Mouse (Mus musculus) forebrain, embryonic 13.5 days (tissue): ENCODE results near the gene Foxn3. TPM values are rescaled to one million over a fixed set of nuclear protein-coding genes. Genes with fewer than 3 reads are reported as not detected.

Experiments
- ATAC-seq: fragments of 200-750 bp; cut with Nextera tagmentation; 2 replicates; pipeline ENCODE4 v1.8.0; 2017
- H3K27ac ChIP-seq: fragments of 300-500 bp; sonication (generic); 2 replicates; pipeline ENCODE4 v1.5.1; 2015; ENCODE audit warnings: inconsistent platforms, mild to moderate bottlenecking, moderate library complexity
- H3K27me3 ChIP-seq: fragments of 300-500 bp; sonication (generic); 2 replicates; pipeline ENCODE4 v1.6.1; 2015; ENCODE audit warnings: mild to moderate bottlenecking, inconsistent platforms
- H3K36me3 ChIP-seq: fragments of 300-500 bp; sonication (generic); 2 replicates; pipeline ENCODE4 v1.6.1; 2015; ENCODE audit warnings: mild to moderate bottlenecking, inconsistent platforms; ENCODE audit not compliant: poor library complexity, severe bottlenecking
- H3K4me1 ChIP-seq: fragments of 300-500 bp; sonication (generic); 2 replicates; pipeline ENCODE4 v1.6.1; 2015; ENCODE audit warnings: inconsistent platforms
- H3K4me2 ChIP-seq: fragments of 300-500 bp; sonication (generic); 2 replicates; pipeline ENCODE4 v1.6.1; 2015; ENCODE audit warnings: inconsistent platforms, mild to moderate bottlenecking, moderate library complexity
- H3K4me3 ChIP-seq: fragments of 300-500 bp; sonication (generic); 2 replicates; pipeline ENCODE4 v1.5.1; 2015; ENCODE audit warnings: mild to moderate bottlenecking, inconsistent platforms
- H3K9ac ChIP-seq: fragments of 300-500 bp; sonication (generic); 2 replicates; pipeline ENCODE4 v1.6.1; 2015; ENCODE audit warnings: mild to moderate bottlenecking, inconsistent platforms
- H3K9me3 ChIP-seq: fragments of 300-500 bp; sonication (generic); replicated peaks from 2 replicates; pipeline ENCODE4 v1.6.1; 2016; ENCODE audit warnings: inconsistent platforms
- WGBS: fragments of 180-500 bp; shearing (Covaris S2); methylation state at CpG from one replicate; pipeline ENCODE4 v1.1.7; 2015; 5-methylcytosine and 5-hydroxymethylcytosine counted together
- polyA plus RNA-seq: library from polyadenylated mRNA; unstranded; fragments of >200 nt; fragmentation: Nextera tagmentation; extraction: Ambion mirVana; gene quantifications from 2 replicates; pipeline ENCODE4 v1.2.1, GENCODE M21; 2015

The Foxn3 gene
- polyA plus RNA-seq, 1 experiment from 2014 or later = 83.5 TPM

DNA sequence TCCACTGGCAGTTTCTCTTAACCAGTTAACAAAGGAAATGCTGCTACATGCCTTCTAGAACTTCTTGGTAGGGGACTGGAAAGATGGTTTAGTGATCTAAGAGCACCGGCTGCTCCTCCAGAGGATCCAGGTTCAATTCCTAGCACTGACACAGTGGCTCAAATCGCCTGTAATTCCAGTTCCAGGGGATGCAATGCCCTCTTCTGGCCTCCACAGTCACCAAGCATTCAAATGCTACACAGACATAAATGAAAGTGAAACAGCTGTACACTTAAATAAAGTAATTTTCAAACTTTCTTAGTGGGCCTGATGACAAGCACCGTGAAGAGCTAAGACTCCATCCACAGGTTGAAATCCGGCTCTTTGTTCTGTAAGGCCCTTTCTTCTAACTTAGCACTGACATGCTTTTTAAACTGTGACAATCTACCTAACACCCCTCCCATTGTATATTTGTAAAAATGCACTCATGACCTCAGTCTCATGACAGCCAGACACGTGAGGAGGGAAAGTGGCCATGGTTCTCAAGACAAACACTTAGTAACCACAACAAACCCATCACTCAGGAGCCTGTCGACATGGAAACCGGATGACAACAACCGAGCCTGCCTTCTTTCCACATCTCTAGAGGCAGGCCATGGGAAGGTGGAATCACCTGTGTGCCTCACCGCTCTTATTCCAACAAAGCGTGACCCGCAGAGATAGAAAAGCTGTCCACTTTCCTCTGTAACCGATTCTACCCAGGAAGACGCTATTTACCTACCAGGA is 222.8 kb downstream of the Foxn3 start:
- H3K27me3 ChIP-seq = no peaks in the 10 kb centered on the region
- 0 out of 2 replicates have a peak overlapping the region, but pooled peaks have one; percentile 2 for H3K9ac ChIP-seq
- peaks cover 80% of the 10 kb centered on the region for H3K4me1 ChIP-seq
- H3K4me2 ChIP-seq = peak overlapping the region; percentile 42
- H3K36me3 ChIP-seq = peaks cover 12% of the 10 kb centered on the region; the same call in 1 of the 2 replicates
- no peak overlapping the region for H3K4me3 ChIP-seq
- no peak for ATAC-seq
- no peaks in the 10 kb centered on the region for H3K9me3 ChIP-seq
- peak overlapping the region; percentile 98 for H3K27ac ChIP-seq
- WGBS = 77% methylated on average over 13 of the region's 13 CpGs

DNA sequence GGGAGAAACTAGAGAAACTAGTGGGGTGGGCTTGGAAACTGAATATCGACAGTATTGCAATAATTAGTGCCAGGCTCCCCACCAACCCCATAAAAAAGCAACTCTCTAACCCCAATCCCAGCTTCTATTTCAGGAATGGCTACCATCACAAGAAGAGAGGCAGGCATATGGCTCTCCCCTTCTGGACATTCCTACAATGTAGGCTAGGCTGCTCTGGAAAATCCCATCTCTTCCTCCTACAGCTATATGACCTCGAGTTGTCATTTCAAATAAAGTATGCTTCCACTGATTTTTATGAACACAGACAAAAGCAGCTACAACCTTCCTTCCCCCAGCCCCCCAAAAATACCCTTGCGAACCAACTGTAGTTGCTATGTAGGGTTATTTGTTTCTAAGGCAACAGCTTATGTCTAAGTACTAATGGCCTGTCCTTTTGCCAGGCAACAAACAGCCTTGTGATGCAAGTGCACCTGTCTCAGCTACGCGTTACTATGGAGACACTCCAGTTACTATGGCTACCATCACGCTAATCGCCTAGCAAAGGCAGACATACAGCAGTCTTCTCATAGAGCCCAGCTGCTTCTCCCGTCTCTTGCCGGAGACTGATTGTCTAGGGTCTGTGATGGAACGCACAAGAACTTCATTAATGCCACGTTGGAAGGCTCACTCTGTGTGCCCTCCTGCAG is 223.6 kb downstream of the Foxn3 start:
- 17% methylated on average over 11 of the region's 11 CpGs for WGBS
- ATAC-seq = peak; percentile 96
- Histone ChIP-seq H3K9me3 (no peaks in the 10 kb centered on the region), H3K27ac (peak overlapping the region; percentile 98), H3K36me3 (peaks cover 12% of the 10 kb centered on the region; the same call in 1 of the 2 replicates), H3K9ac (0 out of 2 replicates have a peak overlapping the region, but pooled peaks have one; percentile 2), H3K27me3 (no peaks in the 10 kb centered on the region), H3K4me2 (peak overlapping the region; percentile 42), H3K4me1 (peaks cover 84% of the 10 kb centered on the region), H3K4me3 (no peak overlapping the region)

- Histone ChIP-seq H3K9me3 (no peaks in the 10 kb centered on the region), H3K27ac (peak overlapping the region; percentile 98), H3K4me2 (no peak overlapping the region), H3K9ac (no peak overlapping the region), H3K27me3 (no peaks in the 10 kb centered on the region), H3K4me3 (no peak overlapping the region), H3K36me3 (peaks cover 12% of the 10 kb centered on the region; the same call in 1 of the 2 replicates), H3K4me1 (peaks cover 94% of the 10 kb centered on the region)
- WGBS = 95% methylated on average over 2 of the region's 2 CpGs
- ATAC-seq = no peak
These were observed 224.6 kb downstream of the Foxn3 start for GRCm38 (mm10) chr12:99338754-99339153.

- ATAC-seq = no peak
- H3K36me3 ChIP-seq = peaks cover 12% of the 10 kb centered on the region; the same call in 1 of the 2 replicates
- H3K9ac ChIP-seq = no peak overlapping the region
- H3K9me3 ChIP-seq = no peaks in the 10 kb centered on the region
- H3K4me1 ChIP-seq = peaks cover 98% of the 10 kb centered on the region
- peak overlapping the region; percentile 57 for H3K27ac ChIP-seq
- H3K27me3 ChIP-seq = no peaks in the 10 kb centered on the region
- 94% methylated on average over 3 of the region's 3 CpGs for WGBS
- H3K4me2 ChIP-seq = no peak overlapping the region
- no peak overlapping the region for H3K4me3 ChIP-seq
These were observed 226.3 kb downstream of the Foxn3 start for GRCm38 (mm10) chr12:99337171-99337435.

DNA sequence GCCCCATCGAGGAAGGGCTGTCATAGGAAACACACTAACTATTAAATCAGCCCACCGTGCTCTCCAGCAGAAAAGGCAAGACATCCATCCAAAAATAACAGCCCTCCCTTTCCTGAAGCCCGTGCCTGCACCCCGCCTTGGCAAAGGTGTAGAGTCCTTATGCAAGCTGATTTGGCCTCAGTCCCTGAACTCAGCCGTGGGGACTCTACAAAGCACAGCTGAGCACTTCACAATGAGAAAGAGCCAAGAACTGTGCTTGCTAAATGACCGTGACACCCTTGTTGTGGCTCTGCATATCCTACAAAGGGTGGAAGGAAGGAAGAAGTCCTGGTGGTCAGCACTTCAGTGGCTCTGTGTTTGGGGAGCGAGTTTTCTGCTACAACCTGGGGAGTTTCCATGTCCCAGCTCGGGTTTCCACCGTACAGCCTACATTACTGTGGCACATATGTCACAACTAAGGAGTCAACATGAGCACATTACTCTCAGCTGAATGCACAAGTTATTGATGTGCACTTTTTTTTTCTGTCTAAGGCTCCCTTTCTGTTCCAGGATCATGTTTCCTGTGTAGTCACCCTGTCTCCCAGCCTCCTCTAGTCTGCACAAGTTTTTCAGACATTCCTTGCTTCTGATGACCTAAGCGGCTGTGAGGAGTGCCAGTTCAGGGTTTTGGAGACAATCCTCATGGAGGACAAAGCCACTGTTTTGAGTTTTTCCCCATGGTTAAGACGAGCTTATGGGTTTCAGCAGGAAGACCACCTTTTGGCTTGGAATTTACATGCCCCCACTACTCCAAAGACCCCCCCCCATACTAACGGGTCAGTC is 226.8 kb downstream of the Foxn3 start:
- 42% methylated on average over 12 of the region's 12 CpGs for WGBS
- peaks cover 98% of the 10 kb centered on the region for H3K4me1 ChIP-seq
- peaks cover 12% of the 10 kb centered on the region; the same call in 1 of the 2 replicates for H3K36me3 ChIP-seq
- peak; percentile 22; the same call in 1 of the 2 replicates for ATAC-seq
- H3K9me3 ChIP-seq = no peaks in the 10 kb centered on the region
- H3K27ac ChIP-seq = peak overlapping the region; percentile 57
- no peaks in the 10 kb centered on the region for H3K27me3 ChIP-seq
- peak overlapping the region; percentile 30 for H3K4me2 ChIP-seq
- 0 out of 2 replicates have a peak overlapping the region, but pooled peaks have one; percentile 14 for H3K9ac ChIP-seq
- no peak overlapping the region for H3K4me3 ChIP-seq

GRCm38 (mm10) chr12:99335628-99336027 is 227.8 kb downstream of the Foxn3 start:
- Histone ChIP-seq H3K36me3 (peaks cover 6% of the 10 kb centered on the region; the same call in 1 of the 2 replicates), H3K4me1 (peaks cover 98% of the 10 kb centered on the region), H3K27me3 (no peaks in the 10 kb centered on the region), H3K9me3 (no peaks in the 10 kb centered on the region), H3K4me3 (no peak overlapping the region), H3K4me2 (no peak overlapping the region), H3K9ac (no peak overlapping the region), H3K27ac (peak overlapping the region; percentile 57; the same call in 1 of the 2 replicates)
- no peak for ATAC-seq
- 89% methylated on average over 9 of the region's 9 CpGs for WGBS

GRCm38 (mm10) chr12:99334026-99334425 is 229.4 kb downstream of the Foxn3 start:
- no peak overlapping the region for H3K4me3 ChIP-seq
- peaks cover 3% of the 10 kb centered on the region; the same call in 1 of the 2 replicates for H3K36me3 ChIP-seq
- H3K27ac ChIP-seq = peak overlapping the region; percentile 71
- peaks cover 98% of the 10 kb centered on the region for H3K4me1 ChIP-seq
- no peaks in the 10 kb centered on the region for H3K9me3 ChIP-seq
- WGBS = 46% methylated on average over 9 of the region's 9 CpGs
- no peak for ATAC-seq
- H3K4me2 ChIP-seq = peak overlapping the region; percentile 6; the same call in 1 of the 2 replicates
- H3K9ac ChIP-seq = peak overlapping the region; percentile 30; the same call in 1 of the 2 replicates
- no peaks in the 10 kb centered on the region for H3K27me3 ChIP-seq

DNA sequence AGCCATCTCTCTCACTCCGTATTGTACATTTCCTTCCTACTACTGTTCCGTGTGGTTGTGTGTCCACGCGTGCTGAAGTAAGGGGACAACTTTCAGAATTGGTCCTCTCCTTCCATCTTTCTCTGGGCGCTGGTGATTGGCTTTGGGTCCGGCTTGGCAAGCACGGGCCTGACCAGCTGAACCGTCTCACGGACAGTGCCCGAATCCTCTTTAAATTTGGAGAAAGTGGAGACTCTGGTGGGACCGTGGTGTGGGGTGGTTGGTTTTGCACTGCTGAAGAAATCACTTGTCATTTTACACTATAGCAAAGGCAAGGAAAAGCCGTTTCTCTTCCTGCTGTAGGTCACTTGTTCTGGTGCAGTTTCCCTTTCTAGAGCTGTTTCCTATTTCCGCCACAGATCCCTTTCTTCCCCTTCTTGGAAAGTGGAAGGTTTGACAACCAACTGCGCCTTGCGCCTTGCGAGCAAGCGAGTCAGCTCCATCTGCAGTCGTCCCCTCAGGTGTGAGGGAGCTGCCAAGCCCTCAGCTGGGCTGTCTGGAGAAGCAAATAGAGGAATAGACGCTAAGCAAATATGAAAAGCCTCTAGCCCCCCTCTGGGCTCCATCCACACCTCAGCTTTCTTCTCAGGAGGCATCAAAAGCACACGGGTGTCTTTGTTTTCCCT is 229.9 kb downstream of the Foxn3 start:
- H3K36me3 ChIP-seq = peaks cover 3% of the 10 kb centered on the region; the same call in 1 of the 2 replicates
- H3K4me1 ChIP-seq = peaks cover 98% of the 10 kb centered on the region
- 0 out of 2 replicates have a peak overlapping the region, but pooled peaks have one; percentile 30 for H3K9ac ChIP-seq
- H3K4me2 ChIP-seq = peak overlapping the region; percentile 6; the same call in 1 of the 2 replicates
- H3K27ac ChIP-seq = peak overlapping the region; percentile 71
- 76% methylated on average over 20 of the region's 20 CpGs for WGBS
- no peaks in the 10 kb centered on the region for H3K9me3 ChIP-seq
- no peaks in the 10 kb centered on the region for H3K27me3 ChIP-seq
- no peak overlapping the region for H3K4me3 ChIP-seq
- ATAC-seq = no peak

GRCm38 (mm10) chr12:99332144-99332807 is 231.1 kb downstream of the Foxn3 start:
- Histone ChIP-seq H3K9me3 (no peaks in the 10 kb centered on the region), H3K4me2 (no peak overlapping the region), H3K27me3 (no peaks in the 10 kb centered on the region), H3K27ac (no peak overlapping the region), H3K4me3 (no peak overlapping the region), H3K36me3 (no peaks in the 10 kb centered on the region), H3K9ac (no peak overlapping the region), H3K4me1 (peaks cover 99% of the 10 kb centered on the region)
- WGBS = 70% methylated on average over 16 of the region's 16 CpGs
- no peak for ATAC-seq

- Histone ChIP-seq H3K36me3 (no peaks in the 10 kb centered on the region), H3K9me3 (no peaks in the 10 kb centered on the region), H3K4me1 (peaks cover 96% of the 10 kb centered on the region), H3K4me3 (no peak overlapping the region), H3K27ac (no peak overlapping the region), H3K27me3 (no peaks in the 10 kb centered on the region), H3K9ac (no peak overlapping the region), H3K4me2 (no peak overlapping the region)
- ATAC-seq = no peak
- WGBS = 34% methylated on average over 5 of the region's 8 CpGs
These were observed 231.9 kb downstream of the Foxn3 start for GRCm38 (mm10) chr12:99331341-99331947.
